Mouse (Mus musculus) kidney, embryonic 14.5 days (tissue): ENCODE results near the gene Ikzf1. TPM values are rescaled to one million over a fixed set of nuclear protein-coding genes. Genes with fewer than 3 reads are reported as not detected.

Experiments
- ATAC-seq: fragments of 200-750 bp; cut with Nextera tagmentation; 2 replicates; pipeline ENCODE4 v1.8.0; 2017; ENCODE audit warnings: moderate number of reproducible peaks, mild to moderate bottlenecking, moderate TSS enrichment, moderate library complexity; ENCODE audit not compliant: low FRiP score, low TSS enrichment
- H3K27ac ChIP-seq: fragments of 300-500 bp; sonication (generic); 2 replicates; pipeline ENCODE4 v1.5.1; 2014; ENCODE audit warnings: low read depth, mild to moderate bottlenecking, low read length, moderate library complexity, mixed read lengths
- H3K27me3 ChIP-seq: fragments of 300-500 bp; sonication (generic); 2 replicates; pipeline ENCODE4 v1.6.1; 2014; ENCODE audit warnings: mild to moderate bottlenecking, low read length; ENCODE audit not compliant: control insufficient read depth, insufficient read depth
- H3K36me3 ChIP-seq: fragments of 300-500 bp; sonication (generic); 2 replicates; pipeline ENCODE4 v1.6.1; 2014; ENCODE audit warnings: low read length, mixed read lengths; ENCODE audit not compliant: control insufficient read depth, insufficient read depth
- H3K4me1 ChIP-seq: fragments of 300-500 bp; sonication (generic); 2 replicates; pipeline ENCODE4 v1.6.1; 2014; ENCODE audit warnings: low read length, mixed read lengths; ENCODE audit not compliant: control insufficient read depth, insufficient read depth
- H3K4me2 ChIP-seq: fragments of 300-500 bp; sonication (generic); replicated peaks from 2 replicates; pipeline ENCODE4 v1.6.1; 2014; ENCODE audit warnings: low read depth, mild to moderate bottlenecking, low read length
- H3K4me3 ChIP-seq: fragments of 300-500 bp; sonication (generic); 2 replicates; pipeline ENCODE4 v1.5.1; 2014; ENCODE audit warnings: mild to moderate bottlenecking, low read length
- H3K9ac ChIP-seq: fragments of 300-500 bp; sonication (generic); 2 replicates; pipeline ENCODE4 v1.6.1; 2014; ENCODE audit warnings: low read depth, mild to moderate bottlenecking, low read length, moderate library complexity
- H3K9me3 ChIP-seq: fragments of 300-500 bp; sonication (generic); 2 replicates; pipeline ENCODE4 v1.6.1; 2016; ENCODE audit warnings: low read length; ENCODE audit not compliant: control insufficient read depth
- WGBS: fragments of 180-500 bp; shearing (Covaris S2); extraction: QIAGEN DNeasy Blood & Tissue Kit; methylation state at CpG from one replicate; pipeline ENCODE4 v1.1.7; 2014; 5-methylcytosine and 5-hydroxymethylcytosine counted together
- polyA plus RNA-seq: library from polyadenylated mRNA; unstranded; fragments of >200 nt; fragmentation: Nextera tagmentation; extraction: Ambion mirVana; gene quantifications from 2 replicates; pipeline ENCODE4 v1.2.1, GENCODE M21; 2014

Gene Ikzf1
- polyA plus RNA-seq, 1 experiment from 2014 or later, result 0.79 TPM

GRCm38 (mm10) chr11:11687551-11688185, 2.9 kb downstream of the Ikzf1 start:
- no peak overlapping the region for H3K9ac ChIP-seq
- H3K27me3 ChIP-seq, result peaks cover 56% of the 10 kb centered on the region
- no peaks in the 10 kb centered on the region for H3K9me3 ChIP-seq
- 94% methylated on average over 8 of the region's 8 CpGs for WGBS
- H3K36me3 ChIP-seq, result no peaks in the 10 kb centered on the region
- H3K4me1 ChIP-seq, result 0 out of 2 replicates have a peak, but pooled peaks cover 6% of the 10 kb centered on the region
- ATAC-seq, result no peak
- H3K4me2 ChIP-seq, result no peak overlapping the region
- H3K4me3 ChIP-seq, result no peak overlapping the region
- no peak overlapping the region for H3K27ac ChIP-seq

GRCm38 (mm10) chr11:11688766-11689330, 4.0 kb downstream of the Ikzf1 start:
- no peak for ATAC-seq
- Histone ChIP-seq H3K27ac (no peak overlapping the region), H3K9ac (no peak overlapping the region), H3K36me3 (no peaks in the 10 kb centered on the region), H3K4me2 (no peak overlapping the region), H3K4me3 (no peak overlapping the region), H3K4me1 (0 out of 2 replicates have a peak, but pooled peaks cover 6% of the 10 kb centered on the region), H3K27me3 (peaks cover 48% of the 10 kb centered on the region), H3K9me3 (no peaks in the 10 kb centered on the region)
- 77% methylated on average over 6 of the region's 6 CpGs for WGBS

GRCm38 (mm10) chr11:11689701-11690058, 4.9 kb downstream of the Ikzf1 start:
- Histone ChIP-seq H3K36me3 (no peaks in the 10 kb centered on the region), H3K27me3 (peaks cover 40% of the 10 kb centered on the region), H3K9ac (no peak overlapping the region), H3K4me3 (no peak overlapping the region), H3K4me1 (0 out of 2 replicates have a peak, but pooled peaks cover 6% of the 10 kb centered on the region), H3K9me3 (no peaks in the 10 kb centered on the region), H3K4me2 (no peak overlapping the region), H3K27ac (no peak overlapping the region)
- no peak for ATAC-seq

- peaks cover 34% of the 10 kb centered on the region for H3K27me3 ChIP-seq
- H3K36me3 ChIP-seq, result no peaks in the 10 kb centered on the region
- H3K9ac ChIP-seq, result no peak overlapping the region
- WGBS, result 71% methylated on average over 11 of the region's 11 CpGs
- no peak for ATAC-seq
- no peak overlapping the region for H3K27ac ChIP-seq
- H3K4me1 ChIP-seq, result 0 out of 2 replicates have a peak, but pooled peaks cover 4% of the 10 kb centered on the region
- H3K4me3 ChIP-seq, result no peak overlapping the region
- no peak overlapping the region for H3K4me2 ChIP-seq
- H3K9me3 ChIP-seq, result no peaks in the 10 kb centered on the region
Measured at GRCm38 (mm10) chr11:11690059-11690844, 5.4 kb downstream of the Ikzf1 start.

GRCm38 (mm10) chr11:11690845-11691196, 6.0 kb downstream of the Ikzf1 start:
- no peak for ATAC-seq
- Histone ChIP-seq H3K9me3 (no peaks in the 10 kb centered on the region), H3K27me3 (peaks cover 28% of the 10 kb centered on the region), H3K4me2 (no peak overlapping the region), H3K27ac (no peak overlapping the region), H3K36me3 (no peaks in the 10 kb centered on the region), H3K9ac (no peak overlapping the region), H3K4me3 (no peak overlapping the region), H3K4me1 (0 out of 2 replicates have a peak, but pooled peaks cover 4% of the 10 kb centered on the region)
- WGBS, result 91% methylated on average over 8 of the region's 8 CpGs

DNA sequence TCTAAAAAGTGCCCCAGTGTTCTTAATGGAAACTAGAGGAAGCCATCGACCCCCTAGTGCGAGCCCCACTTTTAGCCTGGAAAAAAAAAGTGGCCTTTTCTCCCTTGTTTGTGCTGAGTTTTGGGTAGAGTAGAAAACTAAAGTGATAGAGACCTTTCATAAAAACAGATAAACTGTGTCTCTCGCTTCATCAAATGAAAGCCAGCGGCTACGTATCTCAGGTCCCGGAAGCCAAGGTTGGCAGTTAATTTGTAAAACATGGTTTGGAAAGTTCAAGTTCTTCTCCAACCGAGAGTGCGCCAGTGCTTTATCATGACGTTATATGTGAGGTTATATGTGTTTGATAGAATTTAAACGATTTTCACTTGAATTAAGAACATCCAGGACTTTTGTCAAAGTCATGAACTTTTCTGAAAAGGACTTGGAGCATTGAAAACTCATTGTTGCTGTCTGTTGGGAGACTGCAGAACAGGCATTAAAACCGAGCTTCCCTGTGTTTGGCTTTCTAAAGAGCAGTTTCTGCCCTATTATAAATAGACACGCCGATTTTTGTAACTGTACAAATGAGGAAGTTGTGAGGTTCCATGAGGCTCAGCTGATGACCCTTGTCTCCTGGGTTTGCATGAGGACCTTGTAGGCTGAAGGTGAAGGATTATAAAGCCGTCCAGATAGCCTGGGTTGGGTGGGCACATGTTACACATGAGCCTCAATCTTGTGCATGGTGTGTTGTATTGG, 6.7 kb downstream of the Ikzf1 start:
- Histone ChIP-seq H3K4me1 (0 out of 2 replicates have a peak, but pooled peaks cover 3% of the 10 kb centered on the region), H3K9ac (no peak overlapping the region), H3K36me3 (no peaks in the 10 kb centered on the region), H3K27ac (no peak overlapping the region), H3K4me2 (no peak overlapping the region), H3K4me3 (no peak overlapping the region), H3K27me3 (peaks cover 22% of the 10 kb centered on the region), H3K9me3 (no peaks in the 10 kb centered on the region)
- ATAC-seq, result no peak
- 91% methylated on average over 14 of the region's 14 CpGs for WGBS

DNA sequence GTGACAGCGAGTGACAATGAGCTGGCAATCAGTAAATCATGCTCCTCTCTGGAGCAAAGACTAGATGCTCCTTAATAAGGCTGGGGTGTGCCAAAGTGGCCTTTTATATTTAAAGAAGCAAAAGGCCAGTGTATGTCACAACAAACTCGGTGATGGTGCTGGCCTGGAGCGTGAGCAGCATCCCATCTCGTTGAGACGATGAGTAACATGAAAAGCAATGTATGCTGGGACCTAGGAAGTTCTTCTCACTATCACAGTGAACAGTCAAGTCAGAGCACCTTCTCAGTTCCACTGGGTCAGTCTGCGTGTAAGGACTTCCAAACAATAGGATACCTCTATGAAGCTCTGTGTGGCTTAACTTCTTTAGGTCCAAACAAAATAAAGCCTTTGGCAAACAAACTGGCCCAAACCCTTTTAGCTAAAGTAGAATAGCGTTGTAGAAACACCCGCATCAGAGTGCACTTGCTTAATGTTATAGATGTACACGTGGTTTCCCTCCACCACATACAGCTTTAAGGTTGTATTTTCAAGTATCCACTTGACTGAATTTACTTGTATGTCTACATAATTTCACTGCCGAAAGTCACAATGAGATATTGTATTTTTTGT, 7.9 kb downstream of the Ikzf1 start:
- Histone ChIP-seq H3K27me3 (peaks cover 12% of the 10 kb centered on the region; the same call in 1 of the 2 replicates), H3K27ac (no peak overlapping the region), H3K9ac (no peak overlapping the region), H3K4me2 (no peak overlapping the region), H3K4me3 (no peak overlapping the region), H3K36me3 (no peaks in the 10 kb centered on the region), H3K9me3 (no peaks in the 10 kb centered on the region), H3K4me1 (no peaks in the 10 kb centered on the region)
- ATAC-seq, result no peak
- 94% methylated on average over 10 of the region's 10 CpGs for WGBS

- Histone ChIP-seq H3K9ac (no peak overlapping the region), H3K4me2 (no peak overlapping the region), H3K4me1 (no peaks in the 10 kb centered on the region), H3K27me3 (peaks cover 7% of the 10 kb centered on the region; the same call in 1 of the 2 replicates), H3K9me3 (no peaks in the 10 kb centered on the region), H3K27ac (no peak overlapping the region), H3K4me3 (no peak overlapping the region), H3K36me3 (no peaks in the 10 kb centered on the region)
- 90% methylated on average over 3 of the region's 3 CpGs for WGBS
- ATAC-seq, result no peak
Measured at GRCm38 (mm10) chr11:11693446-11693845, 8.6 kb downstream of the Ikzf1 start.
